Mouse (Mus musculus) kidney, postnatal 36 days (tissue): ENCODE measurements at regions not wholly inside any gene's neighbourhood (a gene's known extent, or its start where the extent isn't known, plus 50 kb on each side); places are given as distances from the start of the nearest gene placed in this dataset.
A peak's percentile ranks its signal among the peaks of the same experiment; 100 is the strongest.

Experiments
- DNase-seq, 2 experiments: peaks; one replicate each; pipeline ENCODE4 v3.0.0; 2021 to 2022; ENCODE audit warnings: mixed read lengths in 2 of 2

GRCm38 (mm10) chr14:72371702-72372277 is 119.8 kb downstream of the Gm9195 start:
- peak; percentile 33 to 82 for DNase-seq

GRCm38 (mm10) chr14:72360829-72361520 is 130.7 kb downstream of the Gm9195 start:
- no peak for DNase-seq

GRCm38 (mm10) chr14:72360181-72360580 is 131.5 kb downstream of the Gm9195 start:
- DNase-seq = no peak

GRCm38 (mm10) chr14:72357915-72358314 is 133.7 kb downstream of the Gm9195 start:
- DNase-seq = no peak

GRCm38 (mm10) chr14:72342181-72342580 is 149.5 kb downstream of the Gm9195 start:
- DNase-seq = no peak

- peak in 1 of 2 experiments; percentile 14 for DNase-seq
These were observed 150.0 kb downstream of the Gm9195 start for GRCm38 (mm10) chr14:72341590-72342154.

GRCm38 (mm10) chr14:72338046-72338445 is 153.6 kb downstream of the Gm9195 start:
- DNase-seq = no peak

- no peak for DNase-seq
These were observed 187.8 kb downstream of the Gm9195 start for GRCm38 (mm10) chr14:72303856-72304255.

- DNase-seq = peak; percentile 21 to 74
These were observed 191.6 kb downstream of the Gm9195 start for GRCm38 (mm10) chr14:72300026-72300425.

GRCm38 (mm10) chr14:72294631-72295030 is 197.0 kb downstream of the Gm9195 start:
- no peak for DNase-seq

GRCm38 (mm10) chr14:72293677-72294387 is 197.8 kb downstream of the Gm9195 start:
- peak; percentile 1 to 4 for DNase-seq

GRCm38 (mm10) chr14:72292656-72293299 is 198.9 kb downstream of the Gm9195 start:
- DNase-seq = no peak

GRCm38 (mm10) chr14:72277309-72277708 is 214.3 kb downstream of the Gm9195 start:
- no peak for DNase-seq

- no peak for DNase-seq
These were observed 232.4 kb downstream of the Gm9195 start for GRCm38 (mm10) chr14:72259255-72259654.

- no peak for DNase-seq
These were observed 249.8 kb downstream of the Gm9195 start for GRCm38 (mm10) chr14:72241872-72242271.

GRCm38 (mm10) chr14:72240272-72240671 is 251.4 kb downstream of the Gm9195 start:
- DNase-seq = no peak

- no peak for DNase-seq
These were observed 253.3 kb downstream of the Gm9195 start for GRCm38 (mm10) chr14:72238344-72238743.

GRCm38 (mm10) chr14:72234234-72235075 is 257.2 kb downstream of the Gm9195 start:
- DNase-seq = no peak

GRCm38 (mm10) chr14:72227853-72228252 is 263.8 kb downstream of the Gm9195 start:
- DNase-seq = no peak

- no peak for DNase-seq
These were observed 264.2 kb downstream of the Gm9195 start for GRCm38 (mm10) chr14:72227441-72227840.

GRCm38 (mm10) chr14:72226946-72227345 is 264.7 kb downstream of the Gm9195 start:
- no peak for DNase-seq

GRCm38 (mm10) chr14:72222836-72223235 is 268.8 kb downstream of the Gm9195 start:
- DNase-seq = no peak
